Mouse (Mus musculus) CH12.LX (cell line): ENCODE measurements around the gene Arhgef26.

Experiments used
- CTCF ChIP-seq, 2 experiments: IDR thresholded peaks in 1 of 2; conservative IDR thresholded peaks in 1 of 2; 2 replicates each; pipeline ENCODE4 v1.5.1; 2011 to 2012; ENCODE audit warnings: low read depth in 2 of 2, low read length in 2 of 2, improper control_type of control experiment in 1 of 2, inconsistent platforms in 1 of 2, mild to moderate bottlenecking in 1 of 2, moderate library complexity in 1 of 2
- EP300 ChIP-seq: IDR thresholded peaks from 2 replicates; pipeline ENCODE4 v1.6.1; 2011; ENCODE audit warnings: low read length, improper control_type of control experiment
- HCFC1 ChIP-seq: IDR thresholded peaks from 2 replicates; pipeline ENCODE4 v1.6.1; 2012; ENCODE audit warnings: low read depth, mild to moderate bottlenecking, inconsistent platforms, low read length, improper control_type of control experiment
- JUND ChIP-seq: conservative IDR thresholded peaks from 2 replicates; pipeline ENCODE4 v1.6.1; 2011; ENCODE audit warnings: low read depth, low read length, improper control_type of control experiment
- MAZ ChIP-seq: IDR thresholded peaks from 2 replicates; pipeline ENCODE4 v1.6.1; 2012; ENCODE audit warnings: low read depth, mild to moderate bottlenecking, inconsistent platforms, low read length, improper control_type of control experiment, moderate library complexity
- POLR2A ChIP-seq: IDR thresholded peaks from 2 replicates; pipeline ENCODE4 v1.6.1; 2011; ENCODE audit warnings: low read depth, mild to moderate bottlenecking, improper control_type of control experiment, low read length
- POLR2AphosphoS2 ChIP-seq: IDR thresholded peaks from 2 replicates; pipeline ENCODE4 v1.6.1; 2011; ENCODE audit warnings: low read depth, low read length, improper control_type of control experiment
- ZC3H11A ChIP-seq: IDR thresholded peaks from 2 replicates; pipeline ENCODE4 v1.6.1; 2012; ENCODE audit warnings: low read depth, mild to moderate bottlenecking, inconsistent platforms, low read length, improper control_type of control experiment
- ZKSCAN1 ChIP-seq: IDR thresholded peaks from 2 replicates; pipeline ENCODE4 v1.6.1; 2012; ENCODE audit warnings: low read depth, inconsistent platforms, low read length, improper control_type of control experiment, borderline replicate concordance

GRCm38 (mm10) chr3:62338854-62339515, 841 bp downstream of the Arhgef26 start:
- no peak for TF ChIP-seq POLR2A
- TF ChIP-seq ZC3H11A: no peak
- TF ChIP-seq ZKSCAN1: no peak
- no peak for TF ChIP-seq EP300
- TF ChIP-seq POLR2AphosphoS2: no peak
- TF ChIP-seq HCFC1: no peak
- TF ChIP-seq CTCF (conservative IDR thresholded peaks at IDR 0.05 in 1 of 2, IDR thresholded peaks at IDR 0.05 in 1 of 2; ENCODE audit: low read depth in 2 of 2, low read length in 2 of 2): no peak
- TF ChIP-seq MAZ: no peak
- no peak for TF ChIP-seq JUND
